Comparison of ENCODE assay signal across 8 mouse cellular contexts in the genomic region with DNA sequence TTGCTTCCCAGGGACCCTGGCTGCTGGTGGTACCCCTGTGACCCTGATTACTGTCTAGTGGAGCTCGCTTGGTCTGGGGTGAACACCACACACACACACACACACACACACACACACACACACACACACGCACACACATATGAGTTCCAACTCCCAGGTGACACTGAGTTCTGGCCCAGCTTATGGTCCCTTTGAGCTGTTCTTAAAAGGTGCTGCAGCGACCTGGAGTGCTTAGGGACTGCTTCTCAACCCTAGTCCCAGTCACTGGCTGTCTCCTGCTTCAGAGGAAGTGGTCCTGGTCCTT. TPM values are rescaled to one million over a fixed set of nuclear protein-coding genes. Genes with fewer than 3 reads are reported as not detected.
DNase-seq lines count a peak whose midpoint lies in the region; ATAC-seq and TF ChIP-seq lines count a peak whose summit lies in the region.

No protein-coding gene starts in this region.

- intact Hi-C loops in left cerebral cortex, postnatal 25 days (cut with DNase I) = loop anchor here (5.0 to 10.0 kb wide), 3 partner anchors 276 to 1502 kb away; no protein-coding TSS in a partner anchor

- H3K4me1 ChIP-seq in liver, embryonic 11.5 days (replicated peaks; ENCODE audit: control insufficient read depth, insufficient read depth, low read length) = no peaks in the 10 kb centered on the region
- peaks cover 11% of the 10 kb centered on the region for H3K4me1 ChIP-seq in embryonic facial prominence, embryonic 15.5 days
- no peaks in the 10 kb centered on the region; the same call in 1 of the 2 replicates for H3K4me1 ChIP-seq in intestine, postnatal 0 days (replicated peaks; ENCODE audit: control insufficient read depth, insufficient read depth, low read length)
- peaks cover 18% of the 10 kb centered on the region for H3K4me1 ChIP-seq in neural tube, embryonic 15.5 days

- no peak for ATAC-seq in liver, embryonic 11.5 days (replicated peaks; ENCODE audit: low FRiP score)
- ATAC-seq in embryonic facial prominence, embryonic 15.5 days (ENCODE audit: insufficient number of reproducible peaks, low FRiP score, low TSS enrichment, low read depth) = no peak
- no peak for ATAC-seq in intestine, postnatal 0 days
- peak; percentile 11; the same call in 1 of the 2 replicates for ATAC-seq in neural tube, embryonic 15.5 days (ENCODE audit: low FRiP score)

- TF ChIP-seq CTCF in intestine, postnatal 0 days (IDR thresholded peaks at IDR 0.05; ENCODE audit: low read depth) = no peak

- peak overlapping the region; percentile 93 for H3K4me2 ChIP-seq in liver, embryonic 11.5 days
- H3K4me2 ChIP-seq in embryonic facial prominence, embryonic 15.5 days (replicated peaks) = peak overlapping the region; percentile 95
- H3K4me2 ChIP-seq in intestine, postnatal 0 days (replicated peaks; ENCODE audit: low read depth) = peak overlapping the region; percentile 93
- H3K4me2 ChIP-seq in neural tube, embryonic 15.5 days = peak overlapping the region; percentile 94

- H3K4me3 ChIP-seq in liver, embryonic 11.5 days (ENCODE audit: low read depth, low read length) = peak overlapping the region; percentile 57
- H3K4me3 ChIP-seq in embryonic facial prominence, embryonic 15.5 days (replicated peaks) = peak overlapping the region; percentile 60
- peak overlapping the region; percentile 53; the same call in 1 of the 2 replicates for H3K4me3 ChIP-seq in intestine, postnatal 0 days (ENCODE audit: low read depth, low read length)
- H3K4me3 ChIP-seq in neural tube, embryonic 15.5 days (replicated peaks) = peak overlapping the region; percentile 73

- no peaks in the 10 kb centered on the region for H3K9me3 ChIP-seq in liver, embryonic 11.5 days (ENCODE audit: control insufficient read depth, low read length)
- no peaks in the 10 kb centered on the region for H3K9me3 ChIP-seq in embryonic facial prominence, embryonic 15.5 days (replicated peaks)
- H3K9me3 ChIP-seq in intestine, postnatal 0 days (ENCODE audit: control insufficient read depth) = no peaks in the 10 kb centered on the region
- no peaks in the 10 kb centered on the region for H3K9me3 ChIP-seq in neural tube, embryonic 15.5 days (replicated peaks)

- no peak overlapping the region for H3K9ac ChIP-seq in liver, embryonic 11.5 days (ENCODE audit: low read depth, low read length)
- no peak overlapping the region for H3K9ac ChIP-seq in embryonic facial prominence, embryonic 15.5 days
- no peak overlapping the region for H3K9ac ChIP-seq in intestine, postnatal 0 days (ENCODE audit: low read depth, low read length)
- H3K9ac ChIP-seq in neural tube, embryonic 15.5 days (replicated peaks) = peak overlapping the region; percentile 64

- 16% methylated on average over 3 of the region's 3 CpGs for WGBS in liver, embryonic 11.5 days
- 16% methylated on average over 3 of the region's 3 CpGs for WGBS in embryonic facial prominence, embryonic 15.5 days
- WGBS in intestine, postnatal 0 days = 31% methylated on average over 3 of the region's 3 CpGs
- WGBS in neural tube, embryonic 15.5 days = 23% methylated on average over 3 of the region's 3 CpGs

- no peak overlapping the region for H3K27ac ChIP-seq in liver, embryonic 11.5 days (ENCODE audit: low read depth, low read length)
- no peak overlapping the region for H3K27ac ChIP-seq in embryonic facial prominence, embryonic 15.5 days (replicated peaks)
- H3K27ac ChIP-seq in intestine, postnatal 0 days (ENCODE audit: low read depth, low read length) = no peak overlapping the region
- no peak overlapping the region for H3K27ac ChIP-seq in neural tube, embryonic 15.5 days (replicated peaks)

- no peaks in the 10 kb centered on the region for H3K36me3 ChIP-seq in liver, embryonic 11.5 days (ENCODE audit: control insufficient read depth, insufficient read depth, low read length)
- no peaks in the 10 kb centered on the region for H3K36me3 ChIP-seq in embryonic facial prominence, embryonic 15.5 days
- no peaks in the 10 kb centered on the region for H3K36me3 ChIP-seq in intestine, postnatal 0 days (ENCODE audit: control insufficient read depth, insufficient read depth)
- H3K36me3 ChIP-seq in neural tube, embryonic 15.5 days = no peaks in the 10 kb centered on the region

- peaks cover 5% of the 10 kb centered on the region; the same call in 1 of the 2 replicates for H3K27me3 ChIP-seq in liver, embryonic 11.5 days (replicated peaks; ENCODE audit: control insufficient read depth, insufficient read depth, low read length)
- H3K27me3 ChIP-seq in embryonic facial prominence, embryonic 15.5 days = peaks cover 4% of the 10 kb centered on the region; the same call in 1 of the 2 replicates
- peaks cover 5% of the 10 kb centered on the region; the same call in 1 of the 2 replicates for H3K27me3 ChIP-seq in intestine, postnatal 0 days (replicated peaks; ENCODE audit: control insufficient read depth, insufficient read depth, low read length)
- no peaks in the 10 kb centered on the region for H3K27me3 ChIP-seq in neural tube, embryonic 15.5 days (replicated peaks)

- no peak for DNase-seq in liver, embryonic 11.5 days (ENCODE audit: low spot score)
- no peak for DNase-seq in liver
- DNase-seq in adrenal gland, adult 18-20 months (ENCODE audit: low spot score in 2 of 2) = no peak
- DNase-seq in left cerebral cortex, postnatal 25 days (ENCODE audit: low spot score in 2 of 2) = no peak
- DNase-seq in spleen, postnatal 14 days (ENCODE audit: low spot score in 2 of 2) = no peak

RNA-seq across cellular contexts. Expression of a gene that starts 0.6 kb away (rescaled TPM):
- 2.3 and 3.9 TPM in 2 replicates for polyA plus RNA-seq in liver, embryonic 11.5 days (2014; fragmentation: Nextera tagmentation; extraction: Ambion mirVana)
- polyA plus RNA-seq in embryonic facial prominence, embryonic 15.5 days (2015; fragmentation: Nextera tagmentation; extraction: Ambion mirVana) = 19.6 and 22.4 TPM in 2 replicates
- 4.1 and 4.6 TPM in 2 replicates for polyA plus RNA-seq in intestine, postnatal 0 days (2015; fragmentation: Nextera tagmentation; extraction: Ambion mirVana)
- polyA plus RNA-seq in neural tube, embryonic 15.5 days (2015; fragmentation: Nextera tagmentation; extraction: Ambion mirVana) = 10.6 and 12.5 TPM in 2 replicates
- total RNA-seq in adrenal gland, adult 18-20 months (2021) = 1 to 10 TPM; 4.6 to 9.2 TPM
- 10 to 100 TPM; 10.0 to 13.7 TPM for total RNA-seq in left cerebral cortex, postnatal 25 days (2021)
